Mouse (Mus musculus) neural tube, embryonic 14.5 days (tissue): ENCODE measurements around the gene Shb. TPM values are rescaled to one million over a fixed set of nuclear protein-coding genes. Genes with fewer than 3 reads are reported as not detected.
A peak's percentile ranks its signal among the peaks of the same experiment; 100 is the strongest.

Experiments
- ATAC-seq: fragments of 200-750 bp; cut with Nextera tagmentation; 2 replicates; pipeline ENCODE4 v1.8.0; 2017; ENCODE audit warnings: low read depth, mild to moderate bottlenecking, moderate TSS enrichment, moderate library complexity
- H3K27ac ChIP-seq: fragments of 300-500 bp; sonication (generic); 2 replicates; pipeline ENCODE4 v1.5.1; 2014; ENCODE audit warnings: low read depth, mild to moderate bottlenecking, control low read depth, low read length, moderate library complexity, mixed read lengths
- H3K27me3 ChIP-seq: fragments of 300-500 bp; sonication (generic); 2 replicates; pipeline ENCODE4 v1.6.1; 2014; ENCODE audit warnings: low read length; ENCODE audit not compliant: control insufficient read depth, insufficient read depth
- H3K36me3 ChIP-seq: fragments of 300-500 bp; sonication (generic); 2 replicates; pipeline ENCODE4 v1.6.1; 2014; ENCODE audit warnings: low read length, mixed read lengths; ENCODE audit not compliant: control insufficient read depth, insufficient read depth
- H3K4me1 ChIP-seq: fragments of 300-500 bp; sonication (generic); 2 replicates; pipeline ENCODE4 v1.6.1; 2014; ENCODE audit warnings: low read length; ENCODE audit not compliant: control insufficient read depth, insufficient read depth
- H3K4me2 ChIP-seq: fragments of 300-500 bp; sonication (generic); 2 replicates; pipeline ENCODE4 v1.6.1; 2014; ENCODE audit warnings: mild to moderate bottlenecking, low read depth, low read length, control low read depth
- H3K4me3 ChIP-seq: fragments of 300-500 bp; sonication (generic); 2 replicates; pipeline ENCODE4 v1.5.1; 2014; ENCODE audit warnings: low read depth, low read length, control low read depth, mixed read lengths
- H3K9ac ChIP-seq: fragments of 300-500 bp; sonication (generic); replicated peaks from 2 replicates; pipeline ENCODE4 v1.6.1; 2014; ENCODE audit warnings: low read depth, mild to moderate bottlenecking, control low read depth, low read length, mixed read lengths
- H3K9me3 ChIP-seq: fragments of 300-500 bp; sonication (generic); 2 replicates; pipeline ENCODE4 v1.6.1; 2016; ENCODE audit warnings: low read length; ENCODE audit not compliant: control insufficient read depth
- WGBS: fragments of 180-500 bp; shearing (Covaris S2); extraction: QIAGEN DNeasy Blood & Tissue Kit; methylation state at CpG from one replicate; pipeline ENCODE4 v1.1.7; 2014; 5-methylcytosine and 5-hydroxymethylcytosine counted together
- polyA plus RNA-seq: library from polyadenylated mRNA; unstranded; fragments of >200 nt; fragmentation: Nextera tagmentation; extraction: Ambion mirVana; gene quantifications from 2 replicates; pipeline ENCODE4 v1.2.1, GENCODE M21; 2014

Shb gene
- polyA plus RNA-seq, 1 experiment from 2014 or later = 6.2 TPM

GRCm38 (mm10) chr4:45529201-45529985 lies 2.9 kb downstream of the Shb start:
- Histone ChIP-seq H3K9me3 (no peaks in the 10 kb centered on the region), H3K4me3 (peak overlapping the region; percentile 72), H3K36me3 (no peaks in the 10 kb centered on the region), H3K27me3 (no peaks in the 10 kb centered on the region), H3K27ac (0 out of 2 replicates have a peak overlapping the region, but pooled peaks have one; percentile 83), H3K4me1 (peaks cover 15% of the 10 kb centered on the region), H3K4me2 (peak overlapping the region; percentile 87), H3K9ac (peak overlapping the region; percentile 75)
- ATAC-seq = no peak
- under 1% methylated on average over 70 of the region's 71 CpGs for WGBS

GRCm38 (mm10) chr4:45528355-45529198 lies 3.7 kb downstream of the Shb start:
- Histone ChIP-seq H3K27me3 (no peaks in the 10 kb centered on the region), H3K4me1 (peaks cover 15% of the 10 kb centered on the region), H3K27ac (no peak overlapping the region), H3K4me3 (peak overlapping the region; percentile 72), H3K4me2 (peak overlapping the region; percentile 87), H3K9me3 (no peaks in the 10 kb centered on the region), H3K9ac (peak overlapping the region; percentile 75), H3K36me3 (no peaks in the 10 kb centered on the region)
- ATAC-seq = no peak
- 3% methylated on average over 21 of the region's 21 CpGs for WGBS

GRCm38 (mm10) chr4:45527562-45528354 lies 4.5 kb downstream of the Shb start:
- H3K4me3 ChIP-seq = peak overlapping the region; percentile 72
- peak overlapping the region; percentile 87 for H3K4me2 ChIP-seq
- H3K36me3 ChIP-seq = no peaks in the 10 kb centered on the region
- H3K27me3 ChIP-seq = no peaks in the 10 kb centered on the region
- 93% methylated on average over 2 of the region's 2 CpGs for WGBS
- peaks cover 15% of the 10 kb centered on the region for H3K4me1 ChIP-seq
- no peaks in the 10 kb centered on the region for H3K9me3 ChIP-seq
- peak overlapping the region; percentile 75 for H3K9ac ChIP-seq
- no peak overlapping the region for H3K27ac ChIP-seq
- ATAC-seq = no peak

GRCm38 (mm10) chr4:45526846-45527561 lies 5.3 kb downstream of the Shb start:
- H3K9ac ChIP-seq = no peak overlapping the region
- peaks cover 20% of the 10 kb centered on the region for H3K4me1 ChIP-seq
- 89% methylated on average over 2 of the region's 2 CpGs for WGBS
- H3K9me3 ChIP-seq = no peaks in the 10 kb centered on the region
- no peak overlapping the region for H3K27ac ChIP-seq
- peak overlapping the region; percentile 87 for H3K4me2 ChIP-seq
- no peaks in the 10 kb centered on the region for H3K36me3 ChIP-seq
- H3K4me3 ChIP-seq = 0 out of 2 replicates have a peak overlapping the region, but pooled peaks have one; percentile 8
- ATAC-seq = no peak
- no peaks in the 10 kb centered on the region for H3K27me3 ChIP-seq

- H3K36me3 ChIP-seq = no peaks in the 10 kb centered on the region
- WGBS = 80% methylated on average over 3 of the region's 3 CpGs
- no peak overlapping the region for H3K4me2 ChIP-seq
- H3K27ac ChIP-seq = no peak overlapping the region
- no peaks in the 10 kb centered on the region for H3K9me3 ChIP-seq
- H3K4me1 ChIP-seq = peaks cover 20% of the 10 kb centered on the region
- H3K27me3 ChIP-seq = no peaks in the 10 kb centered on the region
- H3K9ac ChIP-seq = no peak overlapping the region
- H3K4me3 ChIP-seq = no peak overlapping the region
- ATAC-seq = no peak
These were observed 6.1 kb downstream of the Shb start for GRCm38 (mm10) chr4:45526175-45526574.

GRCm38 (mm10) chr4:45525541-45525940 lies 6.7 kb downstream of the Shb start:
- WGBS = 85% methylated on average over 3 of the region's 3 CpGs

GRCm38 (mm10) chr4:45524602-45525001 lies 7.7 kb downstream of the Shb start:
- Histone ChIP-seq H3K9ac (no peak overlapping the region), H3K27ac (no peak overlapping the region), H3K4me3 (no peak overlapping the region), H3K4me1 (peaks cover 20% of the 10 kb centered on the region), H3K4me2 (no peak overlapping the region), H3K9me3 (no peaks in the 10 kb centered on the region), H3K27me3 (no peaks in the 10 kb centered on the region), H3K36me3 (no peaks in the 10 kb centered on the region)
- 86% methylated on average over 4 of the region's 4 CpGs for WGBS
- no peak for ATAC-seq

More at GRCm38 (mm10) chr4:45525541-45525940, 6.7 kb downstream of the Shb start:
- no peaks in the 10 kb centered on the region for H3K36me3 ChIP-seq
- no peak overlapping the region for H3K4me2 ChIP-seq
- no peak for ATAC-seq
- H3K27me3 ChIP-seq = no peaks in the 10 kb centered on the region
- H3K4me3 ChIP-seq = no peak overlapping the region
- no peak overlapping the region for H3K9ac ChIP-seq
- peaks cover 20% of the 10 kb centered on the region for H3K4me1 ChIP-seq
- H3K9me3 ChIP-seq = no peaks in the 10 kb centered on the region
- no peak overlapping the region for H3K27ac ChIP-seq

- H3K27ac ChIP-seq = no peak overlapping the region
- H3K36me3 ChIP-seq = no peaks in the 10 kb centered on the region
- no peak overlapping the region for H3K4me2 ChIP-seq
- no peak for ATAC-seq
- no peaks in the 10 kb centered on the region for H3K9me3 ChIP-seq
- no peak overlapping the region for H3K9ac ChIP-seq
- peaks cover 14% of the 10 kb centered on the region for H3K4me1 ChIP-seq
- H3K27me3 ChIP-seq = no peaks in the 10 kb centered on the region
- WGBS = 79% methylated on average over 6 of the region's 6 CpGs
- no peak overlapping the region for H3K4me3 ChIP-seq
These were observed 8.9 kb downstream of the Shb start for GRCm38 (mm10) chr4:45523360-45523759.
